Mouse (Mus musculus) embryonic facial prominence, embryonic 14.5 days (tissue): ENCODE results near the gene Macrod2. TPM values are rescaled to one million over a fixed set of nuclear protein-coding genes. Genes with fewer than 3 reads are reported as not detected.
"Not testable (repeated sequence)": the region's sequence is repeated elsewhere in the genome, so short reads cannot be mapped to it uniquely, and the experiment has no call there.

Source experiments
- ATAC-seq: fragments of 200-750 bp; cut with Nextera tagmentation; 2 replicates; pipeline ENCODE4 v1.8.0; 2017; ENCODE audit warnings: low read depth, moderate number of reproducible peaks, moderate TSS enrichment
- DNase-seq: peaks from one replicate; pipeline ENCODE4 v3.0.0-alpha.2; 2015; ENCODE audit warnings: low spot score
- H3K27ac ChIP-seq: fragments of 300-500 bp; sonication (generic); replicated peaks from 2 replicates; pipeline ENCODE4 v1.5.1; 2014; ENCODE audit warnings: low read depth, mild to moderate bottlenecking, low read length, moderate library complexity
- H3K27me3 ChIP-seq: fragments of 300-500 bp; sonication (generic); replicated peaks from 2 replicates; pipeline ENCODE4 v1.6.1; 2014; ENCODE audit warnings: low read length; ENCODE audit not compliant: control insufficient read depth, insufficient read depth
- H3K36me3 ChIP-seq: fragments of 300-500 bp; sonication (generic); 2 replicates; pipeline ENCODE4 v1.6.1; 2014; ENCODE audit warnings: low read length, mixed read lengths; ENCODE audit not compliant: control insufficient read depth, insufficient read depth
- H3K4me1 ChIP-seq: fragments of 300-500 bp; sonication (generic); 2 replicates; pipeline ENCODE4 v1.6.1; 2014; ENCODE audit warnings: antibody characterized with exemption, low read length; ENCODE audit not compliant: control insufficient read depth, insufficient read depth
- H3K4me2 ChIP-seq: fragments of 300-500 bp; sonication (generic); 2 replicates; pipeline ENCODE4 v1.6.1; 2014; ENCODE audit warnings: low read depth, mild to moderate bottlenecking, low read length, moderate library complexity, mixed read lengths
- H3K4me3 ChIP-seq: fragments of 300-500 bp; sonication (generic); 2 replicates; pipeline ENCODE4 v1.5.1; 2014; ENCODE audit warnings: low read depth, mild to moderate bottlenecking, low read length
- H3K9ac ChIP-seq: fragments of 300-500 bp; sonication (generic); 2 replicates; pipeline ENCODE4 v1.6.1; 2014; ENCODE audit warnings: low read depth, mild to moderate bottlenecking, low read length, moderate library complexity, mixed read lengths
- H3K9me3 ChIP-seq: fragments of 300-500 bp; sonication (generic); 2 replicates; pipeline ENCODE4 v1.6.1; 2016; ENCODE audit warnings: low read length; ENCODE audit not compliant: control insufficient read depth
- WGBS: fragments of 180-500 bp; shearing (Covaris S2); extraction: QIAGEN DNeasy Blood & Tissue Kit; methylation state at CpG from one replicate; pipeline ENCODE4 v1.1.7; 2014; 5-methylcytosine and 5-hydroxymethylcytosine counted together
- polyA plus RNA-seq: library from polyadenylated mRNA; unstranded; fragments of >200 nt; fragmentation: Nextera tagmentation; extraction: Ambion mirVana; gene quantifications from 2 replicates; pipeline ENCODE4 v1.2.1, GENCODE M21; 2014

The Macrod2 gene
- polyA plus RNA-seq, 1 experiment from 2014 or later, result 29.2 TPM

DNA sequence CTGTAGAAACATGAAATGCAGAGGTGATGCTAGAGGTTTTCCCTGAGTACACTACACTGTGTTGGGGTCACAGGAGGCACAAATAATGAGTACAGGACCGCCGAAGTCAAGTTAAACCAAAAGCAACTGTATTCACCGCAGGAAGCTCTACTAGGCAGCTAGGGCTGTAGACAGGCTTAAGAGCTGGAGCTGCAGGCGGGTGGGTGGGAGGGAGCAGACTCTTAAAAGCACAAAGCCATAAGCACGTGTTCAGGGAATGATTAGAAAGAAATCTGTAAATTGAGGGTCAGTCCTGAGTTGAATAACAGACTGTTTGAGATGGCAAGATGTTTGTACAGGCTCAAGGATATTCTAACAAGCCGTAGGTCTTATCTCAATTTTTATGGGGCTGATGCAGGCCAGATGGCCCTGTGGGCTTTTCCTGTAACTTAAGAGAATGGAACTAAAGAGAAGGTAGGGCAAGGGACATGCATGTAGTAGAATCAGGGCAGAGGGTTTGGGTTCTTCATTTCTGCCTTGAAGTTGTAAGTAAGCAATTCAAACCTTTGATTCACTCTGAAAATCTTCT is 337.6 kb downstream of the Macrod2 start:
- Histone ChIP-seq H3K4me3 (no peak overlapping the region), H3K9ac (no peak overlapping the region), H3K9me3 (no peaks in the 10 kb centered on the region), H3K27ac (no peak overlapping the region), H3K36me3 (no peaks in the 10 kb centered on the region), H3K4me2 (no peak overlapping the region), H3K27me3 (no peaks in the 10 kb centered on the region), H3K4me1 (no peaks in the 10 kb centered on the region)
- DNase-seq (no peak), ATAC-seq (no peak)
- 31% methylated on average over 6 of the region's 6 CpGs for WGBS

DNA sequence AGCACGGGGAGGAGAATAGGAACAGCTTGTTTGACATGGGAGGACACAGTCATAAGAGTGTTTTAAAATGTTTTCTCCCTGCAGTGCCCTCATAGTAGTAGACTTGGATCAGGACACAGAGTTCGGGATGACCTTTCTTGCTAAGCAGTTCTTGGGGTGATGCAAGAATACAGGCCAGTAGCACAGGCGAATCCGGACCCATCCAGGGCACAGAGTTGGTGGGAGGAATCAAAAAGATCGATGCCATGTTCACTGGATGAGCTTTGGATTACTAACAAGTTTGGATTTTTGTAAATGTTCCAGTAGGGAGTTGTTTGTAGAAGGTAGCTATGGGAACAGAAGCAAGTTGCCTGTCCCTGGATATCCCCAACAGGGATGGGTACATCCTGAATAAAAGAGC is 345.4 kb downstream of the Macrod2 start:
- H3K27ac ChIP-seq, result no peak overlapping the region
- H3K27me3 ChIP-seq, result no peaks in the 10 kb centered on the region
- WGBS, result 85% methylated on average over 5 of the region's 5 CpGs
- H3K9me3 ChIP-seq, result no peaks in the 10 kb centered on the region
- H3K4me3 ChIP-seq, result no peak overlapping the region
- no peak overlapping the region for H3K4me2 ChIP-seq
- no peak overlapping the region for H3K9ac ChIP-seq
- no peaks in the 10 kb centered on the region for H3K4me1 ChIP-seq
- ATAC-seq, result no peak
- DNase-seq, result no peak
- no peaks in the 10 kb centered on the region for H3K36me3 ChIP-seq

DNA sequence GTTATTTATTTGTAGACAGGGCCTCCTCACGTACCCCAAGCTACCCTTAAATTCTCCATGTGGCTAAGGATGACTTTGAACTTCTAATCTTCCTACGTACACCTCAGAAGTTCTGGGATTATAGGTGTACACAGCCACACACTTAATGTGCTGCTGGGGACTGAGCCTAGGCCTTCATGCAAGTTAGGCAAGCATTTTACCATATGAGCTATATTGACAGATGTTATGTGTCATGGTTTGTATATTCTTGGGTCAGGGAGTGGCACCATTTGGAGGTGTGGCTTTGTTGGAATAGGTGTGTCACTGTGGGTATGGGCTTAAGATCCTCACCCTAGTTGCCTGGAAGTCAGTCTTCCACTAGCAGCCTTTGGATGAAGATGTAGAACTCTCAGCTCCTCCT is 347.8 kb downstream of the Macrod2 start:
- H3K9ac ChIP-seq, H3K27ac ChIP-seq, H3K4me2 ChIP-seq, H3K36me3 ChIP-seq, H3K4me1 ChIP-seq, H3K4me3 ChIP-seq, H3K9me3 ChIP-seq, H3K27me3 ChIP-seq, DNase-seq, ATAC-seq: not testable (repeated sequence)
- WGBS, result 69% methylated on average over 2 of the region's 2 CpGs

DNA sequence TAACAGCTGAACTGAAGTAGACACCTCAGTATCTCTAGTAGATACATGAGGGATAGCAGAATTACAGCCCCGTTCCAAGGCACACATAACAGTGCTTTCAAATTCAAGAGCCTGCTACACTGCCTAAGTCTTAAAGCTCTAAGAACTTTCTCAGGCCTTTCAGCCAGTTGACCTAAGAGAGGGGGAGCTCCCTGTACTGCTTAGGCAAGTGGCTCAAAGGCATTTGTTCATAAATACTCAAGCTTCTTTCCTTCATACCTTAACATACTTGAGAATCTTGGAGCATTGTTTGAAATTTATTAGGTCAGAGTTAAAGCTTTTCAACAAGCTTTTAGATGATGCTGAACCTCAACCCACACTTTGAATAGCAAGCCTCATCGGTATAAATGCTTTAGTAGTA is 363.8 kb downstream of the Macrod2 start:
- H3K9me3 ChIP-seq, result no peaks in the 10 kb centered on the region
- no peaks in the 10 kb centered on the region for H3K27me3 ChIP-seq
- ATAC-seq, result no peak
- no peak overlapping the region for H3K27ac ChIP-seq
- no peak overlapping the region for H3K4me3 ChIP-seq
- no peaks in the 10 kb centered on the region for H3K36me3 ChIP-seq
- no peak overlapping the region for H3K4me2 ChIP-seq
- no peak for DNase-seq
- no peak overlapping the region for H3K9ac ChIP-seq
- WGBS, result 94% methylated on average over 2 of the region's 2 CpGs
- no peaks in the 10 kb centered on the region for H3K4me1 ChIP-seq

DNA sequence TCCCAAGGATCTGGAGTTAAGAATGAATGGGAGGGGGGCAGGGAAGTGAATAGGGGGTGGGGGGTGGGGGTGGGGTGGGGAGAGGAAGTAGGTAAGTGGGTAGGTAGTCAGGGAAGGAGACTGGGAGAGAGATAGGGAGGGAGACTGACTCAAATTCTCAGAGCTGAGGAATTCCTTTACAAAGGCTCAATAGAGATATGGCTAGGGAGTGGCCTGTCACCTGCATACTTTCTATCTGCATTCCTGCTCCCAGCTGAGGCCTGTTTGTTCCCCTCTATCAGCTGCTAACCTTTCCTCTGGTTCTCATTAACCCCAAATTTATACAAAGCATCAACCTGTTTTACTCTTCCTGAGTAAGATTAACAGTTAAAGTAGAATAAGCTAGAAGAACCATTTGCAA is 364.6 kb downstream of the Macrod2 start:
- H3K27me3 ChIP-seq, result no peaks in the 10 kb centered on the region
- no peak for DNase-seq
- H3K4me1 ChIP-seq, result no peaks in the 10 kb centered on the region
- H3K9ac ChIP-seq, result no peak overlapping the region
- no peak overlapping the region for H3K4me2 ChIP-seq
- no peak overlapping the region for H3K27ac ChIP-seq
- no peaks in the 10 kb centered on the region for H3K36me3 ChIP-seq
- no peaks in the 10 kb centered on the region for H3K9me3 ChIP-seq
- no peak overlapping the region for H3K4me3 ChIP-seq
- no peak for ATAC-seq

DNA sequence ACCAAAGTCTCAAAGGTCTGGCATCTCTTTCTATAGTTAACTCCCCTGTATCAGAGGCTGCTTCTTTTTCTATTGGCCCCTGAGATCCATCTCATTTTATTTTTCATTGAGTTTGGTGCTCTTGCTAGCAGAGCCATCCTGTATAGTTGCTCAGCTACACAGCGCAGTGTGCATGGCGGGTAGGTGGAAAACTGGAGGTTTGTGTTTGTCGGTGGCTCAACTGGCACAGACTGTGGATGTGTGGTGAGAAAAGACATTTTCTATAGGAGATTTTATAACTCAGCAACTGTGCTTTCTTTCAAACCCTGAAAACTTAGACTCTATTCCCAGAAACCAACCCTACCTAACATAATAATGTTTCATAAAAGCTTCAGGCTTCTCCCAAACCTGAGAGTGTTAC is 365.0 kb downstream of the Macrod2 start:
- Histone ChIP-seq H3K27ac (no peak overlapping the region), H3K27me3 (no peaks in the 10 kb centered on the region), H3K9ac (no peak overlapping the region), H3K36me3 (no peaks in the 10 kb centered on the region), H3K4me2 (no peak overlapping the region), H3K4me3 (no peak overlapping the region), H3K9me3 (no peaks in the 10 kb centered on the region), H3K4me1 (no peaks in the 10 kb centered on the region)
- no peak for ATAC-seq
- no peak for DNase-seq
- 98% methylated on average over 3 of the region's 3 CpGs for WGBS

DNA sequence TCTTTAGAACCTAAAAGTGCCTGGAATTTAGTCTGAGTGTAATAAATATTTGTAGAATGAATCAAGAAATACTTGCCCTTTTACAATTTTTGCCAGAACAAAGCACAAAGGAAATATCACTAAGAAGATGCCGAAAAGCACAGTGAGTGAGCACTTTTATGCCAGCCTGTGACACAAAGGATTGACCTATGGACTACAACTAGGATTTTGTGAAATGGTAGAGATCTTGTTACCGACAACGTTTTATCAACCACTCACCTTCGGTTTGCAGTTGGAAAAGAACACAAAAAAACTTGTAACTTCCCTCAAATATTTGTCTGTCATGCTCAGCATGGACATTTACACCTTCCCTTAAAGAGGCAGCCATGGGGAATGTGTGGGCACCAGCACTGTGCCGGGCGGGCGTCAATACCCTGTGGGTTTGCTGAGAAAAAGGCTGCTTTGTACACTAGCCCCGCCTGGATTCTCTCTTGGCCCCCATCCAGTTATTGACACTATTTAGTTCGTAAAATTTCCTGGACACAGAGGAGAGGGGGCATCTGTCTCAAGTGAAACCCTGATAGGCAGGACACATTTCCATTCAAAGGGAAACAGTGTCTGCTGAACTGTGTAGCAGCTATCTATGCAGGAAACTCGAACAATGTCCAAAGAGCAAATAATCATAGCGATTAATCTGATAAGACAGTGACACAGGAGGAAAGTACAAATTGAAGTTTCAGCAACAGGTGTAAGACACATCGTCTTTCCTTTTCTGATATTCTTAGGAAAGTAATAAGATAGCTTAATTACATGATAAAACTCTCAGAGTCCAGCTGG is 368.2 kb downstream of the Macrod2 start:
- 57% methylated on average over 12 of the region's 12 CpGs for WGBS
- no peak overlapping the region for H3K9ac ChIP-seq
- H3K27ac ChIP-seq, result no peak overlapping the region
- no peak for ATAC-seq
- H3K4me3 ChIP-seq, result no peak overlapping the region
- H3K4me2 ChIP-seq, result no peak overlapping the region
- H3K9me3 ChIP-seq, result no peaks in the 10 kb centered on the region
- no peaks in the 10 kb centered on the region for H3K36me3 ChIP-seq
- no peaks in the 10 kb centered on the region for H3K4me1 ChIP-seq
- DNase-seq, result peak; percentile 16
- no peaks in the 10 kb centered on the region for H3K27me3 ChIP-seq

DNA sequence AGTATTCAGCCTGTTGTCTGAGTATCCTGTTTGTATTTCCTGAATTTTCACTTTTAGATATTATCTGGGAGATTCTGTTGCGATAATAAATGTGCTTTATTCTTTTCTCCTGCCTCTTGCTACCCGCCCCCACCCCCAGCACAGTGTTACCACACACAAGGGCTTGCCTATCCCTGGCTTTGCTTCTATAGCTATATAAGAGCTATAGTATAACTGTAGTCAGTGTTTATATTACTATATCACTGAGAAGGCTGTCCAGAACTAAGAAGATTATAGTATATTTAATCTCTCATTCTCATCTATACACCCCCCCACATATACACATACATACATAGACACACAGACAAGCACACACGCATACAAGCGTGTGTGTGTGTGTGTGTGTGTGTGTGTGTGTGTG is 374.4 kb downstream of the Macrod2 start:
- WGBS, result 81% methylated on average over 4 of the region's 4 CpGs
- Histone ChIP-seq H3K9ac (no peak overlapping the region), H3K4me3 (no peak overlapping the region), H3K36me3 (no peaks in the 10 kb centered on the region), H3K27ac (no peak overlapping the region), H3K27me3 (no peaks in the 10 kb centered on the region), H3K9me3 (no peaks in the 10 kb centered on the region), H3K4me1 (no peaks in the 10 kb centered on the region), H3K4me2 (no peak overlapping the region)
- no peak for ATAC-seq
- no peak for DNase-seq

DNA sequence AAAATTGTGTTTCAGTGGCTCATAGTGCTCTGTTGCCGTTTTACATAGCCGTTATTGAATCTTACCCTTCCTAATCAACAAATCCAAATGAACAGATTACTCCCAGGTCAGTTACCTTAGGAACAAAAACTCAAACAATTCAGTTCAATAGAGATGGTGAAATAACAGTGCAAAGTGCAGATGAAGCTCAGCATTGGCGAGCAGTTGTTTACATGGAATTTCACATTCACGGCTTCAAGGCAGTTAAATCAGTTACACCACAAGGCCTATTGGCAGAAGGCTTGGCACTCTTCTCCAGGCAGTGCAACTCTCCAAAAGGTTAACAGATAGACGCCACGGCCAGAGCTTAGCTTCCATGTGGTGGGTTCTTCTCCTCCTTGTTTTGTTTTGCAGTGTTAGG is 377.7 kb downstream of the Macrod2 start:
- Histone ChIP-seq H3K4me3 (no peak overlapping the region), H3K4me2 (no peak overlapping the region), H3K9me3 (no peaks in the 10 kb centered on the region), H3K9ac (no peak overlapping the region), H3K27me3 (no peaks in the 10 kb centered on the region), H3K4me1 (no peaks in the 10 kb centered on the region), H3K27ac (no peak overlapping the region), H3K36me3 (no peaks in the 10 kb centered on the region)
- DNase-seq (no peak), ATAC-seq (no peak)
- WGBS, result 81% methylated on average over 6 of the region's 6 CpGs
